In genomic region chr5:27623876-27624275, GRCm38 (mm10) we compare ENCODE assay signal across 14 mouse cellular contexts.
"Had no signal": no experiment of that assay in that cellular context is flagged by ENCODE, and none has a peak within 500 bp of the region (broad histone marks: within the 10 kb centered on the region; RNA-seq: fewer than 3 reads in every experiment).

No protein-coding gene starts in this region.

- H3K27me3 ChIP-seq: limb, embryonic 15.5 days; liver, embryonic 12.5 days; neural tube, embryonic 15.5 days had no signal

- H3K9ac ChIP-seq: limb, embryonic 15.5 days; liver, embryonic 12.5 days; lung, embryonic 14.5 days; neural tube, embryonic 15.5 days had no signal

- H3K4me3 ChIP-seq: left cerebral cortex, adult 2 months; limb, embryonic 15.5 days; liver, embryonic 12.5 days; midbrain, embryonic 10.5 days; myocyte; neural tube, embryonic 15.5 days had no signal

- H3K36me3 ChIP-seq: limb, embryonic 15.5 days; liver, embryonic 12.5 days; midbrain, embryonic 10.5 days; neural tube, embryonic 15.5 days had no signal

- H3K4me1 ChIP-seq: limb, embryonic 15.5 days; liver, embryonic 12.5 days; midbrain, embryonic 10.5 days; neural tube, embryonic 15.5 days had no signal

- DNase-seq: lung, embryonic 14.5 days; lung, postnatal 10 days; lung, postnatal 4 days; midbrain, embryonic 14.5 days; right cerebral cortex, adult 18-20 months; right cerebral cortex, postnatal 25 days; thymus, adult 18-20 months; thymus, postnatal 14 days had no signal

- H3K27ac ChIP-seq: left cerebral cortex, adult 2 months; limb, embryonic 15.5 days; liver, embryonic 12.5 days; midbrain, embryonic 10.5 days; neural tube, embryonic 15.5 days had no signal
